Mouse (Mus musculus) ES-E14 (cell line): ENCODE measurements around the gene Manf.

Experiments used
- CHD2 ChIP-seq: IDR thresholded peaks from 2 replicates; pipeline ENCODE4 v1.6.1; 2014; ENCODE audit warnings: mild to moderate bottlenecking, low read depth, low read length, inconsistent platforms
- HCFC1 ChIP-seq: IDR thresholded peaks from 2 replicates; pipeline ENCODE4 v1.6.1; 2012; ENCODE audit warnings: low read length, inconsistent platforms, borderline replicate concordance; ENCODE audit not compliant: insufficient read depth
- MAFK ChIP-seq: IDR thresholded peaks from 2 replicates; pipeline ENCODE4 v1.6.1; 2014; ENCODE audit warnings: mild to moderate bottlenecking, low read depth, low read length, inconsistent platforms; ENCODE audit not compliant: insufficient read depth
- ZC3H11A ChIP-seq: IDR thresholded peaks from 2 replicates; pipeline ENCODE4 v1.6.1; 2012; ENCODE audit warnings: low read depth, mild to moderate bottlenecking, inconsistent platforms, low read length, borderline replicate concordance
- ZNF384 ChIP-seq: IDR thresholded peaks from 2 replicates; pipeline ENCODE4 v1.6.1; 2012; ENCODE audit warnings: low read depth, low read length, inconsistent platforms

DNA sequence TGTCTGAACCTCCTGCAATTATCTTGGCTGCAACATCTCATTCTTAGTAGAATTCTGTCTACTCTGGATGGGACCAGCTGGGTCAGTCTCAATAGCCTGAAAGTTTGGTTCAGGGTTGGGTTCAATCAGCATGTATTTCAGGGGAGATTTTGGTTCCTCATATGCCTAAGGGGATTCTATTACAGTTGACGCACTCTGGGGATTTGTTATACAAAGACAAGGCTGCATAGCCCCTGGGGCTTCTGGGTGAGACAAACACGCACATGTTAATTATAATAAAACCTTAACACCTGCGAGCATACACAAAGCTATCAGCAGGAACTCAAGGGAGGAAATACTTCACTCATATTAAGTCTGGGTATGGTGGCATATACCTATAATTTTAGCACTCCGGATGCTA, 85.3 kb downstream of the Manf start:
- TF ChIP-seq MAFK (no peak), CHD2 (no peak), HCFC1 (no peak), ZC3H11A (no peak), ZNF384 (no peak)
